Mouse (Mus musculus): ENCODE measurements around the gene Arih2. TPM values are rescaled to one million over a fixed set of nuclear protein-coding genes. Genes with fewer than 3 reads are reported as not detected.

The Arih2 gene
- polyA plus RNA-seq, 1 experiment from 2014 or later: 46.6 TPM

GRCm38 (mm10) chr9:108566815-108567776 lies 82.1 kb downstream of the Arih2 start, which contains the start of gene Ndufaf3:
Gene Ndufaf3, minus strand, starts transcription at chr9:108567434.
- H3K27ac ChIP-seq: peak within 1 kb of the TSS; percentile 95
- no peaks in the 10 kb centered on the region for H3K9me3 ChIP-seq
- H3K27me3 ChIP-seq: no peaks in the 10 kb centered on the region
- WGBS: under 1% methylated on average over 73 of the region's 73 CpGs
- peaks cover 47% of the 10 kb centered on the region for H3K36me3 ChIP-seq
- H3K4me2 ChIP-seq: peak within 1 kb of the TSS; percentile 93
- peak; percentile 88 for ATAC-seq (ENCODE audit: borderline replicate concordance, extremely low read depth, low FRiP score, low TSS enrichment)
- H3K9ac ChIP-seq: peak within 1 kb of the TSS; percentile 86
- peaks cover 37% of the 10 kb centered on the region for H3K4me1 ChIP-seq
- H3K4me3 ChIP-seq: peak within 1 kb of the TSS; percentile 89

GRCm38 (mm10) chr9:108565881-108566814 lies 83.0 kb downstream of the Arih2 start:
- Histone ChIP-seq H3K36me3 (peaks cover 44% of the 10 kb centered on the region), H3K27ac (peak overlapping the region; percentile 95), H3K9ac (peak overlapping the region; percentile 86), H3K4me2 (peak overlapping the region; percentile 93), H3K9me3 (no peaks in the 10 kb centered on the region), H3K27me3 (no peaks in the 10 kb centered on the region), H3K4me1 (peaks cover 45% of the 10 kb centered on the region), H3K4me3 (peak overlapping the region; percentile 89)
- 8% methylated on average over 35 of the region's 35 CpGs for WGBS
- no peak for ATAC-seq (ENCODE audit: borderline replicate concordance, extremely low read depth, low FRiP score, low TSS enrichment)

- H3K27ac ChIP-seq: no peak overlapping the region
- no peak overlapping the region for H3K4me3 ChIP-seq
- no peak overlapping the region for H3K9ac ChIP-seq
- H3K36me3 ChIP-seq: peaks cover 47% of the 10 kb centered on the region
- no peaks in the 10 kb centered on the region for H3K9me3 ChIP-seq
- peaks cover 30% of the 10 kb centered on the region for H3K4me1 ChIP-seq
- no peaks in the 10 kb centered on the region for H3K27me3 ChIP-seq
- ATAC-seq (ENCODE audit: borderline replicate concordance, extremely low read depth, low FRiP score, low TSS enrichment): no peak
- 84% methylated on average over 7 of the region's 7 CpGs for WGBS
- no peak overlapping the region for H3K4me2 ChIP-seq
Measured at GRCm38 (mm10) chr9:108564131-108564530, 85.1 kb downstream of the Arih2 start.

- H3K36me3 ChIP-seq: peaks cover 51% of the 10 kb centered on the region
- no peaks in the 10 kb centered on the region for H3K27me3 ChIP-seq
- WGBS: 85% methylated on average over 8 of the region's 8 CpGs
Measured at GRCm38 (mm10) chr9:108563671-108564070, 85.5 kb downstream of the Arih2 start.

GRCm38 (mm10) chr9:108560227-108560841 lies 88.9 kb downstream of the Arih2 start, which contains the start of gene Impdh2:
Gene Impdh2, plus strand, starts transcription at chr9:108560286.
- Histone ChIP-seq H3K4me2 (peak within 1 kb of the TSS; percentile 64), H3K27me3 (no peaks in the 10 kb centered on the region), H3K9me3 (no peaks in the 10 kb centered on the region), H3K36me3 (peaks cover 77% of the 10 kb centered on the region), H3K4me1 (peaks cover 10% of the 10 kb centered on the region), H3K9ac (peak within 1 kb of the TSS; percentile 70), H3K4me3 (peak within 1 kb of the TSS; percentile 56), H3K27ac (peak within 1 kb of the TSS; percentile 69)
- WGBS: under 1% methylated on average over 53 of the region's 53 CpGs
- peak; percentile 98 for ATAC-seq (ENCODE audit: borderline replicate concordance, extremely low read depth, low FRiP score, low TSS enrichment)

More at GRCm38 (mm10) chr9:108563671-108564070, 85.5 kb downstream of the Arih2 start:
- peaks cover 27% of the 10 kb centered on the region for H3K4me1 ChIP-seq
- no peak overlapping the region for H3K4me3 ChIP-seq
- ATAC-seq (ENCODE audit: borderline replicate concordance, extremely low read depth, low FRiP score, low TSS enrichment): no peak
- H3K27ac ChIP-seq: no peak overlapping the region
- H3K9me3 ChIP-seq: no peaks in the 10 kb centered on the region
- H3K9ac ChIP-seq: no peak overlapping the region
- no peak overlapping the region for H3K4me2 ChIP-seq

GRCm38 (mm10) chr9:108559169-108559568 lies 90.0 kb downstream of the Arih2 start:
- H3K27me3 ChIP-seq: no peaks in the 10 kb centered on the region
- no peaks in the 10 kb centered on the region for H3K9me3 ChIP-seq
- peaks cover 75% of the 10 kb centered on the region for H3K36me3 ChIP-seq
- no peak overlapping the region for H3K4me3 ChIP-seq
- H3K4me2 ChIP-seq: no peak overlapping the region
- H3K9ac ChIP-seq: no peak overlapping the region
- no peak for ATAC-seq (ENCODE audit: borderline replicate concordance, extremely low read depth, low FRiP score, low TSS enrichment)
- H3K27ac ChIP-seq: no peak overlapping the region
- WGBS: 84% methylated on average over 4 of the region's 4 CpGs
- peaks cover 10% of the 10 kb centered on the region for H3K4me1 ChIP-seq

MicroRNAs within 50 kb of the gene (microRNA counts, 519-probe panel; counts per million panel counts)
- microRNA mmu-miR-191 (2,563 counts per million, percentile 58 among the panel's probes with 10 or more counts), microRNA mmu-miR-425 (2,583 counts per million, percentile 59 among the panel's probes with 10 or more counts)

Small RNA genes within 50 kb of the gene (microRNA-seq; reads per million reads assigned to microRNA genes)
- gene Gm24083 (not detected), gene Gm26298 (not detected), gene Mir191 (not detected), gene Mir425 (1,951 reads per million, percentile 82 among the genes with 10 or more reads in this experiment)

Other genes starting within 250 kb of the Arih2 start
- 2.4 and 2.6 TPM in 2 replicates for gene Ccdc36, start 220.9 kb downstream of the Arih2 start, polyA plus RNA-seq (2015; fragmentation: Nextera tagmentation; extraction: Ambion mirVana)
- not detected in 2 replicates for gene BC048562, start 212.9 kb downstream of the Arih2 start, polyA plus RNA-seq (2015; fragmentation: Nextera tagmentation; extraction: Ambion mirVana)
- gene Ccdc71, start 188.9 kb downstream of the Arih2 start, polyA plus RNA-seq (2015; fragmentation: Nextera tagmentation; extraction: Ambion mirVana): 56.6 and 60.4 TPM in 2 replicates
- gene Klhdc8b, start 187.8 kb downstream of the Arih2 start, polyA plus RNA-seq (2015; fragmentation: Nextera tagmentation; extraction: Ambion mirVana): 67.2 and 75.3 TPM in 2 replicates
- 66.9 and 74.4 TPM in 2 replicates for gene Lamb2, start 169.7 kb downstream of the Arih2 start, polyA plus RNA-seq (2015; fragmentation: Nextera tagmentation; extraction: Ambion mirVana)
- 61.9 and 68.5 TPM in 2 replicates for gene Usp19, start 158.8 kb downstream of the Arih2 start, polyA plus RNA-seq (2015; fragmentation: Nextera tagmentation; extraction: Ambion mirVana)
- gene Qars, start 141.7 kb downstream of the Arih2 start, polyA plus RNA-seq (2015; fragmentation: Nextera tagmentation; extraction: Ambion mirVana): 89.4 and 108 TPM in 2 replicates
- 115 and 120 TPM in 2 replicates for gene Qrich1, start 132.6 kb downstream of the Arih2 start, polyA plus RNA-seq (2015; fragmentation: Nextera tagmentation; extraction: Ambion mirVana)
- gene Impdh2, start 89.1 kb downstream of the Arih2 start, polyA plus RNA-seq (2015; fragmentation: Nextera tagmentation; extraction: Ambion mirVana): 178 TPM in 2 replicates
- gene Ndufaf3, start 82.0 kb downstream of the Arih2 start, polyA plus RNA-seq (2015; fragmentation: Nextera tagmentation; extraction: Ambion mirVana): 49.2 and 49.4 TPM in 2 replicates
- gene Dalrd3, start 79.5 kb downstream of the Arih2 start, polyA plus RNA-seq (2015; fragmentation: Nextera tagmentation; extraction: Ambion mirVana): 139 and 150 TPM in 2 replicates
- 131 and 134 TPM in 2 replicates for gene Wdr6, start 70.6 kb downstream of the Arih2 start, polyA plus RNA-seq (2015; fragmentation: Nextera tagmentation; extraction: Ambion mirVana)
- gene P4htm, start 51.7 kb downstream of the Arih2 start, polyA plus RNA-seq (2015; fragmentation: Nextera tagmentation; extraction: Ambion mirVana): 7.7 and 7.9 TPM in 2 replicates
- 45.0 and 46.0 TPM in 2 replicates for gene Slc25a20, start 12.7 kb upstream of the Arih2 start, polyA plus RNA-seq (2015; fragmentation: Nextera tagmentation; extraction: Ambion mirVana)
- 23.6 and 24.5 TPM in 2 replicates for gene Prkar2a, start 39.9 kb upstream of the Arih2 start, polyA plus RNA-seq (2015; fragmentation: Nextera tagmentation; extraction: Ambion mirVana)
- gene Ip6k2, start 134.4 kb upstream of the Arih2 start, polyA plus RNA-seq (2015; fragmentation: Nextera tagmentation; extraction: Ambion mirVana): 72.5 and 74.7 TPM in 2 replicates
- 15.3 and 16.6 TPM in 2 replicates for gene Nckipsd, start 159.0 kb upstream of the Arih2 start, polyA plus RNA-seq (2015; fragmentation: Nextera tagmentation; extraction: Ambion mirVana)
- gene Celsr3, start 176.9 kb upstream of the Arih2 start, polyA plus RNA-seq (2015; fragmentation: Nextera tagmentation; extraction: Ambion mirVana): 0.14 and 0.15 TPM in 2 replicates
- 7.8 and 10.4 TPM in 2 replicates for gene Slc26a6, start 203.9 kb upstream of the Arih2 start, polyA plus RNA-seq (2015; fragmentation: Nextera tagmentation; extraction: Ambion mirVana)